Mouse (Mus musculus): ENCODE data around the gene Moxd1.

GRCm38 (mm10) chr10:24291611-24292010 is 68.3 kb downstream of the Moxd1 start:
- TF ChIP-seq EP300 (IDR thresholded peaks at IDR 0.05; ENCODE audit: low read depth) (no peak), CTCF (IDR thresholded peaks at IDR 0.05; ENCODE audit: low read depth) (no peak)

Data from heart, postnatal 0 days (tissue).